Mouse (Mus musculus): ENCODE results near the gene Fign.
A peak's percentile ranks its signal among the peaks of the same experiment; 100 is the strongest.

The Fign gene

GRCm38 (mm10) chr2:64097937-64098617 lies at the start of gene Fign:
Gene Fign, minus strand, starts transcription at chr2:64098038.
- peak; percentile 85 for DNase-seq (ENCODE audit: low spot score)

GRCm38 (mm10) chr2:64133597-64133996 lies 35.8 kb upstream of the Fign start:
- no peak for DNase-seq (ENCODE audit: low spot score)

- DNase-seq (ENCODE audit: low spot score): no peak
Measured at GRCm38 (mm10) chr2:64120495-64120894, 22.7 kb upstream of the Fign start.

- no peak for DNase-seq (ENCODE audit: low spot score)
Measured at GRCm38 (mm10) chr2:64116613-64117012, 18.8 kb upstream of the Fign start.

GRCm38 (mm10) chr2:64111133-64111532 lies 13.3 kb upstream of the Fign start:
- DNase-seq (ENCODE audit: low spot score): no peak

- no peak for DNase-seq (ENCODE audit: low spot score)
Measured at GRCm38 (mm10) chr2:64109860-64110259, 12.0 kb upstream of the Fign start.

GRCm38 (mm10) chr2:64108040-64108439 lies 10.2 kb upstream of the Fign start:
- DNase-seq (ENCODE audit: low spot score): no peak

- DNase-seq (ENCODE audit: low spot score): peak; percentile 74
Measured at GRCm38 (mm10) chr2:64098618-64099320, 931 bp upstream of the Fign start.

GRCm38 (mm10) chr2:64096721-64097411 lies 972 bp downstream of the Fign start:
- DNase-seq (ENCODE audit: low spot score): peak; percentile 45

- no peak for DNase-seq (ENCODE audit: low spot score)
Measured at GRCm38 (mm10) chr2:64096176-64096575, 1.7 kb downstream of the Fign start.

- DNase-seq (ENCODE audit: low spot score): peak; percentile 45
Measured at GRCm38 (mm10) chr2:64095561-64095960, 2.3 kb downstream of the Fign start.

GRCm38 (mm10) chr2:64093087-64093486 lies 4.8 kb downstream of the Fign start:
- no peak for DNase-seq (ENCODE audit: low spot score)

GRCm38 (mm10) chr2:64083853-64084427 lies 13.9 kb downstream of the Fign start:
- DNase-seq (ENCODE audit: low spot score): no peak

GRCm38 (mm10) chr2:64079765-64080164 lies 18.1 kb downstream of the Fign start:
- peak; percentile 58 for DNase-seq (ENCODE audit: low spot score)

GRCm38 (mm10) chr2:64078551-64078950 lies 19.3 kb downstream of the Fign start:
- DNase-seq (ENCODE audit: low spot score): no peak

- DNase-seq (ENCODE audit: low spot score): no peak
Measured at GRCm38 (mm10) chr2:64077846-64078245, 20.0 kb downstream of the Fign start.

GRCm38 (mm10) chr2:64075873-64076272 lies 22.0 kb downstream of the Fign start:
- no peak for DNase-seq (ENCODE audit: low spot score)

GRCm38 (mm10) chr2:64074602-64075389 lies 23.0 kb downstream of the Fign start:
- DNase-seq (ENCODE audit: low spot score): peak; percentile 63

- DNase-seq (ENCODE audit: low spot score): no peak
Measured at GRCm38 (mm10) chr2:64072158-64072557, 25.7 kb downstream of the Fign start.

- no peak for DNase-seq (ENCODE audit: low spot score)
Measured at GRCm38 (mm10) chr2:64069950-64070695, 27.7 kb downstream of the Fign start.

- no peak for DNase-seq (ENCODE audit: low spot score)
Measured at GRCm38 (mm10) chr2:64065511-64065910, 32.3 kb downstream of the Fign start.
